Mouse (Mus musculus) cerebellum, adult 2 months (tissue): ENCODE data around the gene Aamp. TPM values are rescaled to one million over a fixed set of nuclear protein-coding genes. Genes with fewer than 3 reads are reported as not detected.
"Not testable (repeated sequence)": the region's sequence is repeated elsewhere in the genome, so short reads cannot be mapped to it uniquely, and the experiment has no call there.

Source experiments
- DNase-seq, 2 experiments: peaks; one replicate each; pipeline ENCODE4 v3.0.0; 2021
- H3K27ac ChIP-seq: fragments of 200-500 bp; 2 replicates; pipeline ENCODE4 v1.5.1; 2012; ENCODE audit warnings: low read length, control low read depth, inconsistent platforms; ENCODE audit not compliant: insufficient read depth
- H3K27me3 ChIP-seq: fragments of 200-500 bp; 2 replicates; pipeline ENCODE4 v1.6.1; 2012; ENCODE audit warnings: inconsistent platforms, mild to moderate bottlenecking, low read length, moderate library complexity; ENCODE audit not compliant: control insufficient read depth, insufficient read depth
- H3K4me1 ChIP-seq: fragments of 200-500 bp; 2 replicates; pipeline ENCODE4 v1.6.1; 2011; ENCODE audit warnings: low read length; ENCODE audit not compliant: control insufficient read depth, insufficient read depth
- H3K4me3 ChIP-seq: fragments of 200-500 bp; replicated peaks from 2 replicates; pipeline ENCODE3; 2011; ENCODE audit warnings: mild to moderate bottlenecking, low read depth, low read length, control low read depth; ENCODE audit not compliant: insufficient read depth
- CTCF ChIP-seq: fragments of 200-500 bp; IDR thresholded peaks from 2 replicates; pipeline ENCODE4 v1.5.1; 2011; ENCODE audit warnings: low read depth, mild to moderate bottlenecking, control low read depth, low read length, moderate library complexity, borderline replicate concordance; ENCODE audit not compliant: insufficient read depth
- POLR2A ChIP-seq: fragments of 200-500 bp; IDR thresholded peaks from 2 replicates; pipeline ENCODE4 v1.6.1; 2011; ENCODE audit warnings: low read length, control low read depth, borderline replicate concordance; ENCODE audit not compliant: insufficient read depth
- WGBS: fragments of 180-500 bp; shearing (Covaris S2); methylation state at CpG from one replicate; pipeline ENCODE4 v1.1.7; 2018; 5-methylcytosine and 5-hydroxymethylcytosine counted together
- polyA plus RNA-seq: library from polyadenylated mRNA; depleted of rRNA; stranded (reverse); fragments of >200 nt; gene quantifications from 2 replicates; pipeline ENCODE4 v1.2.3, GENCODE M21; 2012

Gene Aamp
- polyA plus RNA-seq, 1 experiment: 198 TPM

- 72% methylated on average over 8 of the region's 8 CpGs for whole genome bisulfite sequencing
- H3K27me3 ChIP-seq: no peaks in the 10 kb centered on the region
- no peak overlapping the region for H3K4me3 ChIP-seq
- TF ChIP-seq POLR2A (no peak), CTCF (no peak)
- no peak for DNase-seq
- peaks cover 72% of the 10 kb centered on the region for H3K4me1 ChIP-seq
- H3K27ac ChIP-seq: no peak overlapping the region; the same call in 1 of the 2 replicates
Measured at GRCm38 (mm10) chr1:74293306-74293960, 8.9 kb upstream of the Aamp start.

- peaks cover 63% of the 10 kb centered on the region for H3K4me1 ChIP-seq
- no peak for DNase-seq
- 79% methylated on average over 11 of the region's 11 CpGs for WGBS
- H3K27me3 ChIP-seq: no peaks in the 10 kb centered on the region
- TF ChIP-seq CTCF (no peak), POLR2A (no peak)
- H3K27ac ChIP-seq: no peak overlapping the region
- H3K4me3 ChIP-seq: no peak overlapping the region
Measured at GRCm38 (mm10) chr1:74292331-74293020, 7.9 kb upstream of the Aamp start.

GRCm38 (mm10) chr1:74290141-74290540 is 5.6 kb upstream of the Aamp start:
- 66% methylated on average over 5 of the region's 5 CpGs for WGBS
- Histone ChIP-seq H3K27me3 (no peaks in the 10 kb centered on the region), H3K4me1 (peaks cover 45% of the 10 kb centered on the region), H3K4me3 (no peak overlapping the region), H3K27ac (peak overlapping the region; percentile 55)
- DNase-seq: peak in 1 of 2 experiments; percentile 48
- no peak for TF ChIP-seq POLR2A
- TF ChIP-seq CTCF: no peak

GRCm38 (mm10) chr1:74289740-74290139 is 5.2 kb upstream of the Aamp start:
- TF ChIP-seq POLR2A (no peak), CTCF (no peak)
- Histone ChIP-seq H3K27ac (peak overlapping the region; percentile 55), H3K4me3 (no peak overlapping the region), H3K27me3 (no peaks in the 10 kb centered on the region), H3K4me1 (peaks cover 41% of the 10 kb centered on the region)
- 35% methylated on average over 2 of the region's 2 CpGs for WGBS
- DNase-seq: no peak

GRCm38 (mm10) chr1:74289248-74289647 is 4.7 kb upstream of the Aamp start:
- DNase-seq: no peak
- Histone ChIP-seq H3K27ac (0 out of 2 replicates have a peak overlapping the region, but pooled peaks have one; percentile 11), H3K27me3 (no peaks in the 10 kb centered on the region), H3K4me3 (no peak overlapping the region), H3K4me1 (peaks cover 39% of the 10 kb centered on the region)
- TF ChIP-seq POLR2A (no peak), CTCF (no peak)
- 48% methylated on average over 9 of the region's 9 CpGs for WGBS

GRCm38 (mm10) chr1:74288327-74288726 is 3.8 kb upstream of the Aamp start:
- DNase-seq: no peak
- Histone ChIP-seq H3K27me3 (no peaks in the 10 kb centered on the region), H3K4me1 (peaks cover 30% of the 10 kb centered on the region), H3K27ac (no peak overlapping the region), H3K4me3 (no peak overlapping the region)
- WGBS: 58% methylated on average over 4 of the region's 4 CpGs
- TF ChIP-seq CTCF: no peak

GRCm38 (mm10) chr1:74286869-74287607 is 2.5 kb upstream of the Aamp start:
- WGBS: 32% methylated on average over 16 of the region's 17 CpGs
- H3K27ac ChIP-seq, H3K27me3 ChIP-seq, H3K4me3 ChIP-seq: not testable (repeated sequence)
- TF ChIP-seq CTCF: peak; percentile 43
- DNase-seq: peak; percentile 59 to 61
- H3K4me1 ChIP-seq: peaks cover 30% of the 10 kb centered on the region
